Mouse (Mus musculus) intestine, postnatal 0 days (tissue): Measurements from ENCODE around the gene Kcnn1. TPM values are rescaled to one million over a fixed set of nuclear protein-coding genes. Genes with fewer than 3 reads are reported as not detected.

Experiments used
- ATAC-seq: fragments of 200-750 bp; cut with Nextera tagmentation; 2 replicates; pipeline ENCODE4 v1.8.0; 2017; ENCODE audit warnings: mild to moderate bottlenecking, moderate TSS enrichment, moderate library complexity
- H3K27ac ChIP-seq: fragments of 300-500 bp; sonication (generic); 2 replicates; pipeline ENCODE4 v1.5.1; 2014; ENCODE audit warnings: mild to moderate bottlenecking, low read depth, low read length, moderate library complexity
- H3K27me3 ChIP-seq: fragments of 300-500 bp; sonication (generic); replicated peaks from 2 replicates; pipeline ENCODE4 v1.6.1; 2014; ENCODE audit warnings: low read length, mixed read lengths; ENCODE audit not compliant: control insufficient read depth, insufficient read depth
- H3K36me3 ChIP-seq: fragments of 300-500 bp; sonication (generic); 2 replicates; pipeline ENCODE4 v1.6.1; 2014; ENCODE audit warnings: mild to moderate bottlenecking, moderate library complexity; ENCODE audit not compliant: control insufficient read depth, insufficient read depth
- H3K4me1 ChIP-seq: fragments of 300-500 bp; sonication (generic); replicated peaks from 2 replicates; pipeline ENCODE4 v1.6.1; 2014; ENCODE audit warnings: antibody characterized with exemption, low read length, mixed read lengths; ENCODE audit not compliant: control insufficient read depth, insufficient read depth
- H3K4me2 ChIP-seq: fragments of 300-500 bp; sonication (generic); replicated peaks from 2 replicates; pipeline ENCODE4 v1.6.1; 2014; ENCODE audit warnings: low read depth, mild to moderate bottlenecking, moderate library complexity
- H3K4me3 ChIP-seq: fragments of 300-500 bp; sonication (generic); 2 replicates; pipeline ENCODE4 v1.5.1; 2014; ENCODE audit warnings: low read depth, low read length
- H3K9ac ChIP-seq: fragments of 300-500 bp; sonication (generic); 2 replicates; pipeline ENCODE4 v1.6.1; 2014; ENCODE audit warnings: mild to moderate bottlenecking, low read depth, low read length
- H3K9me3 ChIP-seq: fragments of 300-500 bp; sonication (generic); 2 replicates; pipeline ENCODE4 v1.6.1; 2016; ENCODE audit warnings: mixed run types; ENCODE audit not compliant: control insufficient read depth
- CTCF ChIP-seq: sonication (generic); IDR thresholded peaks from 2 replicates; pipeline ENCODE4 v1.5.1; 2016; ENCODE audit warnings: low read depth, mild to moderate bottlenecking, control low read depth, antibody characterized with exemption, moderate library complexity
- WGBS: fragments of 180-500 bp; shearing (Covaris S2); extraction: QIAGEN DNeasy Blood & Tissue Kit; methylation state at CpG from one replicate; pipeline ENCODE4 v1.1.7; 2014; 5-methylcytosine and 5-hydroxymethylcytosine counted together
- polyA plus RNA-seq: library from polyadenylated mRNA; unstranded; fragments of >200 nt; fragmentation: Nextera tagmentation; extraction: Ambion mirVana; gene quantifications from 2 replicates; pipeline ENCODE4 v1.2.1, GENCODE M21; 2015

Kcnn1 gene
- polyA plus RNA-seq, 1 experiment from 2014 or later: 0.30 TPM

DNA sequence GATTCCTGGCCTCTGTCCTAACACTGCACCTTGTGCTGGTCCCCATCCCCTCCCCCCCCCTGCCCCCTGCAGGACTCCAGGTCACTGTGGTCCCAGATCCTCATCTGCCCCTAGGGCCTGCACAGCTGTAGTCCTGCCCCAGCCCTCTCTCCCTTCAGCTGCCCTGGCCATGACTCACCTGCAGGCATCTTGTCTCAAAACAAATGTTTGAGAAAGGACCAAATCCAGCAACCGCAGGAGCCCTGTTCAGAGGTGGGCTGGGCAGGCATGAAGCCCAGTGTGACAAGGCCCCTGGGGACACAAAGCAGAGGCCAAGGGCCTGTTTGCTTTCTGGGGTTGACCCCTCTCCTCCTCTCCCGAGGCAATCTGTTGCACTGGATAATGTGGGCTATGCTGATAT lies 15.1 kb upstream of the Kcnn1 start:
- no peak for ATAC-seq
- H3K27ac ChIP-seq: no peak overlapping the region
- 36% methylated on average over 2 of the region's 2 CpGs for WGBS

DNA sequence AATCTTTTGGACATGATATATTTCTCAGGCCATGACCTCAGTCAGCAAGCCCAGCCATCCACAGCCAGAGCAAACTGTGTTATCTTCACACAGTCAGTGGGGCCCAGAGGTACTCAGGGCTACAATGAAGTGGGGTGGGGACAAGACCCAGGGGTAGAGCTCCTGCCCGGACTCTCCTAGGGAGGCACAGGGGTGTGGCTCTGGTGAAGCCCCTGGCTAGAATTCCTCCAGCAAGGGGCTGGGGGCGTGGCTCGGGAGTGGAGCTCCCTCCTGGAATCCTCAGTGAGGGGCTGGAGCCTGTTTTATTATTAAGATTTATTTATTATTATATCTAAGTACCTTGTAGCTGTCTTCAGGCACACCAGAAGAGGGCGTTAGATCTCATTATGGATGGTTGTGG lies 13.3 kb upstream of the Kcnn1 start:
- ATAC-seq: no peak
- no peak overlapping the region for H3K27ac ChIP-seq
- 30% methylated on average over 4 of the region's 4 CpGs for WGBS

More for the DNA sequence above, 15.1 kb upstream of the Kcnn1 start:
- no peak overlapping the region for H3K9ac ChIP-seq
- no peaks in the 10 kb centered on the region for H3K4me1 ChIP-seq
- H3K27me3 ChIP-seq: no peaks in the 10 kb centered on the region
- no peak overlapping the region for H3K4me2 ChIP-seq
- H3K9me3 ChIP-seq: no peaks in the 10 kb centered on the region
- H3K36me3 ChIP-seq: no peaks in the 10 kb centered on the region
- no peak overlapping the region for H3K4me3 ChIP-seq
- TF ChIP-seq CTCF: no peak

DNA sequence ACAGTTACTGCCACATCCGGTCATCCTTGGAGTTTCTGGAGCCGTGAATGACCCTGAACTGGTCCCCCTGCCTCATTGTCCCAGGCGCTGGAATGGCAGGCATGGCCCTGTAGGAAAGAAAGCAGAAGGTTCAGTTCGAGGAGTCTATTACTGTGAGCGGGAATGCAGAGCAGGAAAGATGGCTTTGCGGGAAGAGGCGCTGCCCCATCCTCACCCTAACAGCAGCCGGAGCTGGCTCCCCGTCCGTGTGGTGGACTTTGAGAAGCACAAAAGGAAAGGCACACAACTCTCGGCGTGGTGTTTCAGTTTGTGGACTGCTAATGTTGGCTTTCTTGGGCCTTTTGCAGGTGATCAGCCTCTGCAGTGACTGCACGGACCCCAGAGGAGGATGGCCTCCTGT lies 11.4 kb upstream of the Kcnn1 start:
- no peak overlapping the region for H3K9ac ChIP-seq
- no peaks in the 10 kb centered on the region for H3K27me3 ChIP-seq
- H3K36me3 ChIP-seq: no peaks in the 10 kb centered on the region
- no peak overlapping the region for H3K27ac ChIP-seq
- H3K4me3 ChIP-seq: no peak overlapping the region
- no peaks in the 10 kb centered on the region for H3K9me3 ChIP-seq
- TF ChIP-seq CTCF: no peak
- ATAC-seq: no peak
- H3K4me1 ChIP-seq: no peaks in the 10 kb centered on the region
- H3K4me2 ChIP-seq: no peak overlapping the region
- 94% methylated on average over 13 of the region's 13 CpGs for WGBS

More for the DNA sequence above, 13.3 kb upstream of the Kcnn1 start:
- Histone ChIP-seq H3K36me3 (no peaks in the 10 kb centered on the region), H3K4me3 (no peak overlapping the region), H3K9ac (no peak overlapping the region), H3K27me3 (no peaks in the 10 kb centered on the region), H3K4me1 (no peaks in the 10 kb centered on the region), H3K9me3 (no peaks in the 10 kb centered on the region), H3K4me2 (no peak overlapping the region)
- TF ChIP-seq CTCF: no peak

DNA sequence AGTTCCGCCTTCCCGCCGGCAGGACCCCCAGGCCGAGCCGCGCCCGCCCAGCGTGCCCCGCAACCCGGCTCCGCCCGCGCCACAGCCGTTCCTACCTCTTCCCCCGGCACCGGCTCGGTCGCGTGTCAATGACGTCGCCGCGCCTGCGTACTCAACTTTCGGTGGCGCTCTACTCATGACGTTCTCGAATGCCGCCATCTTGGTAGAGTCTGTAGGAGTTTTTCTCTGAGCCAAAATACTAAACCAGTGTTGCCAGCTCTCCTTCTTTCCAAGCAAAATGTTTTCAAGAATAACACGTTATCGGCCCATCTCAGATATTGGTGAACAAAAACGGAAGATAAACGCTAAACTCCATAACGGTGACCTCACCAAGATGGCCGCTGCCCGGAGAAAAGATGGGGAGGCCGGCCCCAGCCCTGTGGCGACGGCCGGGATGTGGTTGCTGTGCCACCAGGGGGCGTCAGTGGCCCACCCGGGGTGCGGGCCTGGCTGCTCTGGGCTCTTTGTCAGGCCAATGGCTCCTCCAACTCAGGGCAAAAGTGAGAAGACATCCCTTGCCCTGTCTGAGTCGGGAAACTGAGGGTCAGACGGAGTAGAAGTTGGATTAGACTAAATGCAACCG lies 10.4 kb upstream of the Kcnn1 start, which contains the start of gene Ccdc124:
TSS of gene Ccdc124 (minus strand) at position 572 of the 622 bp plus-strand sequence.
- Histone ChIP-seq H3K27ac (peak within 1 kb of the TSS; percentile 21; the same call in 1 of the 2 replicates), H3K4me2 (peak within 1 kb of the TSS; percentile 89), H3K4me3 (peak within 1 kb of the TSS; percentile 61), H3K4me1 (no peaks in the 10 kb centered on the region; the same call in 1 of the 2 replicates), H3K9ac (peak within 1 kb of the TSS; percentile 57), H3K27me3 (no peaks in the 10 kb centered on the region), H3K36me3 (no peaks in the 10 kb centered on the region), H3K9me3 (no peaks in the 10 kb centered on the region)
- TF ChIP-seq CTCF: peak; percentile 99
- peak; percentile 91 for ATAC-seq
- under 1% methylated on average over 46 of the region's 46 CpGs for WGBS

DNA sequence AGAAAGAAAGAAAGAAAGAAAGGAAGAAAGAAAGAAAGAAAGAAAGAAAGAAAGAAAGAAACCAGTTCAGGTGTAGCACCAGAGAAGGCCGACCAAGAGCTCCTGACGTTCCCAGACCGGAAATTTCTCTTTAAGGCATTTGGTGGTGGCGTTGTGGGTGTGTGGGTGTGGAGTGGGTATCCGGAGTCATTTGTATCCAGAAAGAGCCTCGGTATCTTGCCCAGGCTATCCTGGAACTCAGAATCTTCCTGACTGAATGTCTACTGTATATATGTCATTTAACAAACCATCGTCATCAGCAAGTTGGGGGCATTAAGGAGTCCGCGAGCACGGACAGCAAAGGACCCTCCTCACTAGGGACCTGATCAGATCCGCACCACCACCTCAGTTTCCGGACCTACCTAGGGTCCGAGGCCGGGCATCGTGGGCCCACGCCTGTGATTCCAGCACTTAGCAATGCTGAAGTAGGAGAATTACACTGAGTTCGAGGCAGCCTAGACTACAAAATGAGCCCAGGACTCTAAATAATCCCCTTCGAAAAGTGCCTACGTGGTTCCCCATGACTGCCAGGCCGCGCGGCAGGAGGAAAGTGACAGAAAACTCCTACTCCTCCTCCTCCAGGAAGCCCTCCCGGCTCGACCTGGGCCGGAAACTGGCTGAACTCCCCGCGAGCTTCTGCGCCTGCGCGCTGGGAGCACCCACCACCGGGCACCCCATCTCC lies 9.7 kb upstream of the Kcnn1 start:
- peaks cover 4% of the 10 kb centered on the region; the same call in 1 of the 2 replicates for H3K36me3 ChIP-seq
- no peak for TF ChIP-seq CTCF
- no peak for ATAC-seq
- H3K9me3 ChIP-seq: no peaks in the 10 kb centered on the region
- peak overlapping the region; percentile 21; the same call in 1 of the 2 replicates for H3K27ac ChIP-seq
- H3K4me2 ChIP-seq: peak overlapping the region; percentile 89
- H3K4me1 ChIP-seq: no peaks in the 10 kb centered on the region; the same call in 1 of the 2 replicates
- WGBS: 3% methylated on average over 31 of the region's 31 CpGs
- peak overlapping the region; percentile 57 for H3K9ac ChIP-seq
- H3K27me3 ChIP-seq: no peaks in the 10 kb centered on the region
- peak overlapping the region; percentile 61 for H3K4me3 ChIP-seq

DNA sequence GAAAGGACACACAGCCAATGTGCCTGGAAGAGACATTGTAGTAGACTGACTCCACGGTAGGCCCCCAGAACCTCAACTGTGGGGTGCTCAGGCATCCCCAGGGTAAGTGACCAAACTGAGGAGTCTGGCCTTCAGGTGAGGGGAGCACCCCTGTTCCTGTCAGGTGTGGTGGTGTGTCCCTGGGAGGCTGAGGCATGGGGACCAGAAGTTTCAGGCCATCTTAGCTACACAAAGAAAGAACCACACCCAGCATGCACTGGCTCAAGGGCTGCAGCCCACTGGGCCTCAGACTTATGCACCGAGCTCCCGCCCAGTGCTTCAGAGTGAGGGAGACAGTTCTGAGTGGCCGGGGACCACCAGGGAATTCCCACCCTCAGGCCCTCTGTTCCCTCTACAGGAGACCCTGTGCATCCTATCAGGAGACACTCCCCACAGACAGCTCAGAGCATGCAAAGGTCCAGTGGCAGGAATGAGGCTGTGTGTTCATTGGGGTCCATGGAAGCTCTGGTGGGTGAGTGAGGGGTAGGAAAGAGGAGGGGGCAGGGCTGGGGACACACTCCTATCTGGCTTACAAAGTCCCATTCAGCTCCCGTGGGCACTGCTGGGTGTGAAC lies 8.2 kb upstream of the Kcnn1 start:
- no peaks in the 10 kb centered on the region for H3K9me3 ChIP-seq
- WGBS: 87% methylated on average over 5 of the region's 5 CpGs

More for the DNA sequence above, 8.2 kb upstream of the Kcnn1 start:
- H3K27me3 ChIP-seq: no peaks in the 10 kb centered on the region
- ATAC-seq: no peak
- no peak overlapping the region for H3K9ac ChIP-seq
- no peak overlapping the region for H3K4me3 ChIP-seq
- H3K36me3 ChIP-seq: peaks cover 8% of the 10 kb centered on the region; the same call in 1 of the 2 replicates
- TF ChIP-seq CTCF: no peak
- no peak overlapping the region for H3K27ac ChIP-seq
- no peak overlapping the region for H3K4me2 ChIP-seq
- H3K4me1 ChIP-seq: no peaks in the 10 kb centered on the region; the same call in 1 of the 2 replicates
